36 mouse cellular contexts compared by ENCODE assay signal in the genomic region with DNA sequence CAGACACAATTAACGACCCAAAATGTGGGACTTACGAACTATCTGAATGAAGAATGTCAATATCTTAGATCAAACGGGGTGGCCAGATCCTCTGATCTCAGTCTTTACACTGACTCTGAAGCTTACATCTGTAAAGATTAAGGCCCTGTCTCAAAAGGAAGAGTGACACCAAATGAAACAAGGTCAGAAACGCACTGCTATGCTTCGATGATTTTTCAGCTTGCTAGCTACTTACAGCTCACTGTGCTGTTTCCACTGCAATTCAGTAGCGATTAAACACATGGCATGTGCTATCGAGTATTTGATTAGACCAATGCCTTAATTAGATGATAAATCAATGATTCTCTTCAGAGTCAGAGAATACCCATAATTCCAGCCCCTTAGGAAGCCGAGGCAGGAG. TPM values are rescaled to one million over a fixed set of nuclear protein-coding genes. Genes with fewer than 3 reads are reported as not detected.
"Had no signal": no experiment of that assay in that cellular context is flagged by ENCODE, and none has a peak within 500 bp of the region (broad histone marks: within the 10 kb centered on the region; RNA-seq: fewer than 3 reads in every experiment).

No protein-coding gene starts in this region.

- H3K27me3 ChIP-seq: heart, embryonic 12.5 days; heart, embryonic 13.5 days; heart, embryonic 15.5 days; hindbrain, embryonic 12.5 days; hindbrain, embryonic 13.5 days; hindbrain, embryonic 15.5 days; intestine, embryonic 15.5 days; kidney, embryonic 15.5 days had no signal

- H3K4me2 ChIP-seq: heart, embryonic 11.5 days; heart, embryonic 12.5 days; heart, embryonic 13.5 days; heart, embryonic 15.5 days; hindbrain, embryonic 12.5 days; hindbrain, embryonic 13.5 days; hindbrain, embryonic 14.5 days; hindbrain, embryonic 15.5 days; intestine, embryonic 15.5 days; kidney, embryonic 15.5 days had no signal

- H3K27ac ChIP-seq: heart, embryonic 10.5 days; heart, embryonic 13.5 days; heart, embryonic 15.5 days; hindbrain, embryonic 10.5 days; hindbrain, embryonic 12.5 days; hindbrain, embryonic 13.5 days; hindbrain, embryonic 14.5 days; hindbrain, embryonic 15.5 days; hindbrain, postnatal 0 days; intestine, embryonic 15.5 days; kidney, embryonic 15.5 days; kidney, postnatal 0 days; layer of hippocampus, adult 2 months; left cerebral cortex, adult 2 months had no signal

- ATAC-seq: hindbrain, embryonic 16.5 days; hindbrain, postnatal 0 days; inflammation-experienced regulatory T-cells, adult 6 months; intestine, embryonic 15.5 days; intestine, embryonic 16.5 days; intestine, postnatal 0 days had no signal

- H3K9me3 ChIP-seq: heart, embryonic 10.5 days; heart, embryonic 12.5 days; heart, embryonic 13.5 days; heart, embryonic 15.5 days; hindbrain, embryonic 10.5 days; hindbrain, embryonic 12.5 days; hindbrain, embryonic 13.5 days; hindbrain, embryonic 15.5 days; intestine, embryonic 15.5 days; kidney, embryonic 15.5 days had no signal

- H3K4me3 ChIP-seq: heart, embryonic 10.5 days; heart, embryonic 12.5 days; heart, embryonic 13.5 days; heart, embryonic 15.5 days; hindbrain, embryonic 10.5 days; hindbrain, embryonic 12.5 days; hindbrain, embryonic 13.5 days; hindbrain, embryonic 15.5 days; intestine, embryonic 15.5 days; kidney, embryonic 15.5 days; layer of hippocampus, adult 2 months; left cerebral cortex, adult 2 months had no signal

- H3K9ac ChIP-seq: heart, embryonic 12.5 days; heart, embryonic 13.5 days; heart, embryonic 15.5 days; hindbrain, embryonic 12.5 days; hindbrain, embryonic 13.5 days; hindbrain, embryonic 14.5 days; hindbrain, embryonic 15.5 days; intestine, embryonic 15.5 days; kidney, embryonic 15.5 days had no signal

- H3K4me1 ChIP-seq: heart, embryonic 15.5 days; hindbrain, embryonic 10.5 days; hindbrain, embryonic 12.5 days; hindbrain, embryonic 13.5 days; hindbrain, embryonic 15.5 days; intestine, embryonic 15.5 days; kidney, embryonic 15.5 days had no signal

- DNase-seq: heart, postnatal 10 days; heart, postnatal 14 days; heart, postnatal 36 days; heart, postnatal 4 days; kidney, adult 11 months; kidney, adult 18-20 months; kidney, adult 2 months; kidney, adult 8-10 months; kidney, adult 9 months; kidney, postnatal 10 days; kidney, postnatal 14 days; kidney, postnatal 25 days; kidney, postnatal 4 days; layer of hippocampus, adult 9-11 months; layer of hippocampus, postnatal 36 days had no signal

RNA-seq across cellular contexts. Expression of gene Ddr2, which starts 43.4 kb away (rescaled TPM):
- total RNA-seq: hematopoietic stem cell, adult 5-6 weeks had no signal
